Mouse (Mus musculus): Measurements from ENCODE around the gene Erich6.

DNA sequence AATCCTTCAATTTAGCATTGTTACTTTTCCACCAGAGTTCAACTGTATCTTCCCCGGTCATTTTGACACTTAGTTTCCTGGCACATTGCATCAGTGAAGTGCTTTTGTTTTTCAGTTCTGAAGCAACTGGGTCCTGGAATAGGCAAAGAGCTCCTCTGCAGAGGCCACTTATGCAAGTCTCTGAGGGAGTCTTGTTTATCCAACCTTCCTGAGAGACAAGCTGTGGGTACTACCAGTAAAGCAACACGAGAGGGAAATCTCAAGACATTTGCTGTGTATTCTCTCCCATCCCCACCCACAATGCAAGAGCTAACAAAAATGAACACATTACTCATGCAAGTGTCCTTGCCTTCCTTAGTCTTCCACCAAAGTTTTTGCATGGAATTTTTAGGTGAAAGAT, 5.3 kb downstream of the Erich6 start:
- TF ChIP-seq POLR2A (IDR thresholded peaks at IDR 0.05; ENCODE audit: borderline replicate concordance, low read depth, low read length) (no peak), CTCF (IDR thresholded peaks at IDR 0.05; ENCODE audit: low read depth, low read length) (no peak)
